Mouse (Mus musculus) splenic B cell, adult 2 months (primary cell): Measurements from ENCODE around the gene 4930404N11Rik.

Experiments
- DNase-seq: peaks from one replicate; pipeline ENCODE4 v3.0.0-alpha.2; 2011; ENCODE audit warnings: low read depth, low spot score
- H3K27me3 ChIP-seq: 2 replicates; pipeline ENCODE4 v1.6.1; 2012; ENCODE audit warnings: mild to moderate bottlenecking, low read length, moderate library complexity, mixed read lengths; ENCODE audit not compliant: control insufficient read depth, poor library complexity, insufficient read depth, severe bottlenecking
- H3K36me3 ChIP-seq: 2 replicates; pipeline ENCODE4 v1.6.1; 2012; ENCODE audit warnings: mild to moderate bottlenecking, low read length, moderate library complexity, mixed read lengths; ENCODE audit not compliant: control insufficient read depth, poor library complexity, insufficient read depth, severe bottlenecking

4930404N11Rik gene

GRCm38 (mm10) chr10:81325781-81326180 lies 39.8 kb downstream of the 4930404N11Rik start:
- DNase-seq = no peak
- peaks cover 18% of the 10 kb centered on the region for H3K36me3 ChIP-seq
- no peaks in the 10 kb centered on the region for H3K27me3 ChIP-seq

- Histone ChIP-seq H3K36me3 (peaks cover 18% of the 10 kb centered on the region), H3K27me3 (no peaks in the 10 kb centered on the region)
- DNase-seq = no peak
Observed at GRCm38 (mm10) chr10:81325176-81325575, 40.4 kb downstream of the 4930404N11Rik start.

GRCm38 (mm10) chr10:81323791-81324530 lies 41.7 kb downstream of the 4930404N11Rik start:
- H3K36me3 ChIP-seq = peaks cover 18% of the 10 kb centered on the region
- H3K27me3 ChIP-seq = no peaks in the 10 kb centered on the region
- no peak for DNase-seq

- no peak for DNase-seq
- Histone ChIP-seq H3K36me3 (peaks cover 18% of the 10 kb centered on the region), H3K27me3 (no peaks in the 10 kb centered on the region)
Observed at GRCm38 (mm10) chr10:81323141-81323775, 42.4 kb downstream of the 4930404N11Rik start.

- DNase-seq = no peak
- no peaks in the 10 kb centered on the region for H3K27me3 ChIP-seq
- H3K36me3 ChIP-seq = peaks cover 18% of the 10 kb centered on the region
Observed at GRCm38 (mm10) chr10:81322444-81322843, 43.2 kb downstream of the 4930404N11Rik start.

- H3K36me3 ChIP-seq = peaks cover 18% of the 10 kb centered on the region
- no peaks in the 10 kb centered on the region for H3K27me3 ChIP-seq
- DNase-seq = no peak
Observed at GRCm38 (mm10) chr10:81321436-81321835, 44.2 kb downstream of the 4930404N11Rik start.

- DNase-seq = peak; percentile 100
- H3K27me3 ChIP-seq = no peaks in the 10 kb centered on the region
- peaks cover 17% of the 10 kb centered on the region for H3K36me3 ChIP-seq
Observed at GRCm38 (mm10) chr10:81320550-81321347, 44.9 kb downstream of the 4930404N11Rik start, which contains the start of gene Cactin. TSS of gene Cactin (plus strand) at chr10:81321103.

- peak; percentile 29 for DNase-seq
- peaks cover 21% of the 10 kb centered on the region for H3K36me3 ChIP-seq
- no peaks in the 10 kb centered on the region for H3K27me3 ChIP-seq
Observed at GRCm38 (mm10) chr10:81319741-81320549, 45.7 kb downstream of the 4930404N11Rik start.

- peak; percentile 36 for DNase-seq
Observed at GRCm38 (mm10) chr10:81319330-81319699, 46.3 kb downstream of the 4930404N11Rik start.

GRCm38 (mm10) chr10:81318589-81319329 lies 46.9 kb downstream of the 4930404N11Rik start:
- H3K36me3 ChIP-seq = peaks cover 14% of the 10 kb centered on the region; the same call in 1 of the 2 replicates
- H3K27me3 ChIP-seq = no peaks in the 10 kb centered on the region
- DNase-seq = no peak

More at GRCm38 (mm10) chr10:81319330-81319699, 46.3 kb downstream of the 4930404N11Rik start:
- no peaks in the 10 kb centered on the region for H3K27me3 ChIP-seq
- H3K36me3 ChIP-seq = peaks cover 17% of the 10 kb centered on the region

- DNase-seq = no peak
- Histone ChIP-seq H3K36me3 (peaks cover 16% of the 10 kb centered on the region), H3K27me3 (no peaks in the 10 kb centered on the region)
Observed at GRCm38 (mm10) chr10:81317273-81317672, 48.3 kb downstream of the 4930404N11Rik start.

GRCm38 (mm10) chr10:81316338-81317060 lies 49.1 kb downstream of the 4930404N11Rik start:
- peaks cover 19% of the 10 kb centered on the region for H3K36me3 ChIP-seq
- no peaks in the 10 kb centered on the region for H3K27me3 ChIP-seq
- DNase-seq = peak; percentile 67

- no peak for DNase-seq
- Histone ChIP-seq H3K27me3 (no peaks in the 10 kb centered on the region), H3K36me3 (peaks cover 20% of the 10 kb centered on the region)
Observed at GRCm38 (mm10) chr10:81315587-81315986, 50.0 kb downstream of the 4930404N11Rik start.
